Mouse (Mus musculus) liver, embryonic 14.5 days (tissue): Measurements from ENCODE around the gene Coa3.

Source experiments
- CTCF ChIP-seq: IDR thresholded peaks from 2 replicates; pipeline ENCODE4 v1.5.1; 2016; ENCODE audit warnings: antibody characterized with exemption, low read depth, control low read depth
- EP300 ChIP-seq: IDR thresholded peaks from 2 replicates; pipeline ENCODE4 v1.6.1; 2016; ENCODE audit warnings: antibody characterized with exemption, low read depth

DNA sequence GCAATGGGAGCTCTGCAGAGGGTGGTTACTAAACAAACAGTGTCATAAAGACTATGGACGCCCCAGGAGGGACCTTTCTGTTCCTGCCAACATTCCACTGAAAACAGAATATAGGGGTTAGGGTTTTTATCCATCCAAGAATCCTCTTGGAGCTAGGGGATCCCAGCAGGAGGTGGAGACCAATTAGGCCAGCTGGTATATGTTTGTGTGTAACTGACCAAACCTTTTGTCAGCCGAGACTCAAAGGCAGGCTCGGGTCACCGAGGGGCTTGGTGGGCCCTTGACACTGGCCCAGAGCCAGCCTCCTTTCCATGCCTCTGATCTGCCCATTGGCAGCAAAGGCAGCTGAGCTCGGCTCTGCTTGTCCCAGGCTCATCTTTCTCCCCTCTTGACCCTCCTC, 4.0 kb upstream of the Coa3 start:
- no peak for TF ChIP-seq CTCF
- TF ChIP-seq EP300, result no peak
